Mouse (Mus musculus) G1E (cell line): Measurements from ENCODE around the gene Synrg.

Source experiments
- CTCF ChIP-seq: IDR thresholded peaks from 2 replicates; pipeline ENCODE4 v1.5.1; 2012; ENCODE audit warnings: low read depth, low read length, inconsistent platforms, mixed read lengths
- GATA1 ChIP-seq: IDR thresholded peaks from 2 replicates; pipeline ENCODE4 v1.6.1; 2012; ENCODE audit warnings: borderline replicate concordance, low read length, inconsistent platforms, mixed read lengths
- GATA2 ChIP-seq: IDR thresholded peaks from 2 replicates; pipeline ENCODE4 v1.6.1; 2012; ENCODE audit warnings: low read depth, low read length, inconsistent platforms, borderline replicate concordance
- POLR2AphosphoS5 ChIP-seq: IDR thresholded peaks from 2 replicates; pipeline ENCODE4 v1.6.1; 2012; ENCODE audit warnings: low read depth, low read length, inconsistent platforms; ENCODE audit not compliant: insufficient replicate concordance
- TAL1 ChIP-seq: conservative IDR thresholded peaks from 2 replicates; pipeline ENCODE4 v1.6.1; 2012; ENCODE audit warnings: low read depth, low read length, inconsistent platforms, mixed read lengths

DNA sequence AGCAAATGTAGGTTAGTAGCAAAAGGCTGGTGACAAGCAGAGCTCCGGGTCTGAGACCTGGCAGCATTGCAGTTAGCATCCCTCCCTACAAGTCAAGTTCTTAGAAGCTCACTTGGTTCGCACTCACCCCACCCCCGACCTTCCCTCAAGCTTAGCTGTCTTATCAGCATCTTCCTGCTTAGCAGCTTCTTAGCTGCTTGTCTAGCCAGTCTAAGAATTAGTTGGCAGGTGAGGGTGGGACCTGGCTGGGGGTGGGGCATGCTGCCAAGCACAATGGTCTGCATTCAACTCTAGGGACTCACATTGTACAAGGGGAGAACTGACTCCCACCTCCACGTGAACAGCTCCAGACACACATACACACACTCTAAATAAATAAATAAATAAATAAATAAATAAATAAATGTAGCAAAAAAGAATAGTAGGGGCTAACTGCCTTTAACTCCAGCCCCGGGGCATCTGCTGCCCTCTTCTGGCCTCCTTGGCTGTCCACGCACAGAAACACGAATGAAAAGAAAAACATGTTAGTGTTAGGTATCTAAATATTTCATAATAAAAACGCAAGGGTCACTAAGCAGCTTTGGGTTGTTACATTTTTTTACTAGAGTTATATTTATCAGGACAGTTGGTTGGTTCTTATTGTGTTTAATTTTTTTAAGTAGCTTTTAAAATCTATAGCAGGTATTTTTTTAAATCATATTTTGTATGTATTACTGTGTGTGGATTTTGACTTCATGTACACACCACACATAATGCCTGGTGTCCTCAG is 3.4 kb downstream of the Synrg start:
- TF ChIP-seq CTCF, result no peak
- 0 out of 2 replicates have a peak, but pooled peaks have one; percentile 5 for TF ChIP-seq TAL1
- TF ChIP-seq GATA1, result no peak
- TF ChIP-seq POLR2AphosphoS5, result no peak
- no peak for TF ChIP-seq GATA2
